Mouse (Mus musculus) midbrain, embryonic 15.5 days (tissue): ENCODE data around the gene Rspo4. TPM values are rescaled to one million over a fixed set of nuclear protein-coding genes. Genes with fewer than 3 reads are reported as not detected.

Experiments used
- ATAC-seq: fragments of 200-750 bp; cut with Nextera tagmentation; replicated peaks from 2 replicates; pipeline ENCODE4 v1.8.0; 2017; ENCODE audit warnings: moderate TSS enrichment
- H3K27ac ChIP-seq: fragments of 300-500 bp; sonication (generic); 2 replicates; pipeline ENCODE4 v1.5.1; 2015; ENCODE audit warnings: mild to moderate bottlenecking, inconsistent platforms
- H3K27me3 ChIP-seq: fragments of 300-500 bp; sonication (generic); replicated peaks from 2 replicates; pipeline ENCODE4 v1.6.1; 2015; ENCODE audit warnings: inconsistent platforms
- H3K36me3 ChIP-seq: fragments of 300-500 bp; sonication (generic); replicated peaks from 2 replicates; pipeline ENCODE4 v1.6.1; 2015; ENCODE audit warnings: inconsistent platforms
- H3K4me1 ChIP-seq: fragments of 300-500 bp; sonication (generic); 2 replicates; pipeline ENCODE4 v1.6.1; 2015; ENCODE audit warnings: inconsistent platforms
- H3K4me2 ChIP-seq: fragments of 300-500 bp; sonication (generic); 2 replicates; pipeline ENCODE4 v1.6.1; 2015; ENCODE audit warnings: inconsistent platforms, mild to moderate bottlenecking, moderate library complexity
- H3K4me3 ChIP-seq: fragments of 300-500 bp; sonication (generic); 2 replicates; pipeline ENCODE4 v1.5.1; 2015; ENCODE audit warnings: mild to moderate bottlenecking, inconsistent platforms
- H3K9ac ChIP-seq: fragments of 300-500 bp; sonication (generic); 2 replicates; pipeline ENCODE4 v1.6.1; 2015; ENCODE audit warnings: mild to moderate bottlenecking, inconsistent platforms
- H3K9me3 ChIP-seq: fragments of 300-500 bp; sonication (generic); 2 replicates; pipeline ENCODE4 v1.6.1; 2016; ENCODE audit warnings: inconsistent platforms
- WGBS: fragments of 180-500 bp; shearing (Covaris S2); methylation state at CpG from one replicate; pipeline ENCODE4 v1.1.7; 2015; ENCODE audit warnings: mixed read lengths; 5-methylcytosine and 5-hydroxymethylcytosine counted together
- polyA plus RNA-seq: library from polyadenylated mRNA; unstranded; fragments of >200 nt; fragmentation: Nextera tagmentation; extraction: Ambion mirVana; gene quantifications from 2 replicates; pipeline ENCODE4 v1.2.1, GENCODE M21; 2015

Rspo4 gene
- polyA plus RNA-seq, 1 experiment from 2014 or later, result 0.36 TPM

GRCm38 (mm10) chr2:151915111-151915510, 72.4 kb downstream of the Rspo4 start:
- H3K9ac ChIP-seq, result no peak overlapping the region
- H3K4me1 ChIP-seq, result no peaks in the 10 kb centered on the region
- 36% methylated on average over 2 of the region's 2 CpGs for WGBS
- H3K4me2 ChIP-seq, result no peak overlapping the region
- no peak overlapping the region for H3K27ac ChIP-seq
- ATAC-seq, result no peak
- no peaks in the 10 kb centered on the region for H3K9me3 ChIP-seq
- no peaks in the 10 kb centered on the region for H3K36me3 ChIP-seq
- H3K27me3 ChIP-seq, result no peaks in the 10 kb centered on the region
- H3K4me3 ChIP-seq, result no peak overlapping the region

- Histone ChIP-seq H3K36me3 (no peaks in the 10 kb centered on the region), H3K9ac (no peak overlapping the region), H3K27me3 (no peaks in the 10 kb centered on the region), H3K27ac (no peak overlapping the region), H3K4me2 (no peak overlapping the region), H3K4me3 (no peak overlapping the region), H3K4me1 (no peaks in the 10 kb centered on the region), H3K9me3 (no peaks in the 10 kb centered on the region)
- 67% methylated on average over 13 of the region's 13 CpGs for WGBS
- ATAC-seq, result no peak
These were observed 73.5 kb downstream of the Rspo4 start for GRCm38 (mm10) chr2:151916061-151916831.

- no peaks in the 10 kb centered on the region for H3K27me3 ChIP-seq
- no peak overlapping the region for H3K4me3 ChIP-seq
- no peaks in the 10 kb centered on the region for H3K4me1 ChIP-seq
- no peak overlapping the region for H3K27ac ChIP-seq
- H3K4me2 ChIP-seq, result no peak overlapping the region
- no peak overlapping the region for H3K9ac ChIP-seq
- no peak for ATAC-seq
- 80% methylated on average over 9 of the region's 9 CpGs for WGBS
- no peaks in the 10 kb centered on the region for H3K9me3 ChIP-seq
- no peaks in the 10 kb centered on the region for H3K36me3 ChIP-seq
These were observed 76.4 kb downstream of the Rspo4 start for GRCm38 (mm10) chr2:151919140-151919539.

GRCm38 (mm10) chr2:151921068-151921467, 78.3 kb downstream of the Rspo4 start:
- ATAC-seq, result no peak
- H3K9ac ChIP-seq, result no peak overlapping the region
- H3K4me1 ChIP-seq, result no peaks in the 10 kb centered on the region
- H3K27me3 ChIP-seq, result no peaks in the 10 kb centered on the region
- H3K9me3 ChIP-seq, result no peaks in the 10 kb centered on the region
- no peak overlapping the region for H3K27ac ChIP-seq
- 55% methylated on average over 8 of the region's 8 CpGs for WGBS
- H3K4me3 ChIP-seq, result no peak overlapping the region
- no peak overlapping the region for H3K4me2 ChIP-seq
- H3K36me3 ChIP-seq, result no peaks in the 10 kb centered on the region

GRCm38 (mm10) chr2:151921596-151921995, 78.9 kb downstream of the Rspo4 start:
- Histone ChIP-seq H3K4me1 (no peaks in the 10 kb centered on the region), H3K27me3 (no peaks in the 10 kb centered on the region), H3K4me3 (no peak overlapping the region), H3K9ac (no peak overlapping the region), H3K36me3 (no peaks in the 10 kb centered on the region), H3K9me3 (no peaks in the 10 kb centered on the region), H3K4me2 (no peak overlapping the region), H3K27ac (no peak overlapping the region)
- WGBS, result 49% methylated on average over 4 of the region's 4 CpGs
- ATAC-seq, result no peak

Other genes starting within 250 kb of the Rspo4 start
- gene Snph, start 210.3 kb upstream of the Rspo4 start, polyA plus RNA-seq, result 20.5 and 22.5 TPM in 2 replicates
- 0.17 and 0.26 TPM in 2 replicates for gene Rad21l, start 174.4 kb upstream of the Rspo4 start, polyA plus RNA-seq
- gene Tmem74b, start 140.9 kb upstream of the Rspo4 start, polyA plus RNA-seq, result 29.9 and 32.3 TPM in 2 replicates
- 61.6 and 66.6 TPM in 2 replicates for gene Psmf1, start 98.7 kb upstream of the Rspo4 start, polyA plus RNA-seq
- 0.18 and 0.23 TPM in 2 replicates for gene Angpt4, start 68.3 kb downstream of the Rspo4 start, polyA plus RNA-seq
- gene Fam110a, start 137.3 kb downstream of the Rspo4 start, polyA plus RNA-seq, result 61.2 and 62.8 TPM in 2 replicates
- gene Slc52a3, start 153.6 kb downstream of the Rspo4 start, polyA plus RNA-seq, result 1.3 and 2.2 TPM in 2 replicates
- gene Scrt2, start 238.6 kb downstream of the Rspo4 start, polyA plus RNA-seq, result 10.7 and 10.9 TPM in 2 replicates